Comparison of ENCODE assay signal across 25 mouse cellular contexts in genomic region chr1:131655601-131656000, GRCm38 (mm10). TPM values are rescaled to one million over a fixed set of nuclear protein-coding genes. Genes with fewer than 3 reads are reported as not detected.
DNase-seq lines count a peak whose midpoint lies in the region; ATAC-seq and TF ChIP-seq lines count a peak whose summit lies in the region.
"Had no signal": no experiment of that assay in that cellular context is flagged by ENCODE, and none has a peak within 500 bp of the region (broad histone marks: within the 10 kb centered on the region; RNA-seq: fewer than 3 reads in every experiment).

No protein-coding gene starts in this region.

- H3K27ac ChIP-seq in intestine, embryonic 14.5 days (ENCODE audit: low read depth), result no peak overlapping the region
- H3K27ac ChIP-seq in intestine, embryonic 15.5 days, result no peak overlapping the region
- no peak overlapping the region for H3K27ac ChIP-seq in stomach, postnatal 0 days (replicated peaks)
- no peak overlapping the region for H3K27ac ChIP-seq in hindbrain, embryonic 16.5 days (ENCODE audit: low read depth, low read length)
- H3K27ac ChIP-seq: embryonic facial prominence, embryonic 10.5 days; embryonic facial prominence, embryonic 12.5 days; forebrain, embryonic 13.5 days; forebrain, embryonic 15.5 days had no signal

- H3K36me3 ChIP-seq in intestine, embryonic 14.5 days (ENCODE audit: control insufficient read depth, insufficient read depth, low read length), result no peaks in the 10 kb centered on the region
- H3K36me3 ChIP-seq in intestine, embryonic 15.5 days, result no peaks in the 10 kb centered on the region
- peaks cover 62% of the 10 kb centered on the region for H3K36me3 ChIP-seq in G1E (replicated peaks)
- no peaks in the 10 kb centered on the region for H3K36me3 ChIP-seq in stomach, postnatal 0 days (ENCODE audit: control insufficient read depth, insufficient read depth, low read length)
- no peaks in the 10 kb centered on the region for H3K36me3 ChIP-seq in hindbrain, embryonic 16.5 days (ENCODE audit: control insufficient read depth, insufficient read depth, low read length)
- H3K36me3 ChIP-seq: embryonic facial prominence, embryonic 10.5 days; embryonic facial prominence, embryonic 12.5 days; forebrain, embryonic 15.5 days had no signal

- ATAC-seq in intestine, embryonic 14.5 days (replicated peaks; ENCODE audit: low FRiP score, low TSS enrichment, low read depth), result no peak
- no peak for ATAC-seq in intestine, embryonic 15.5 days
- ATAC-seq in G1E (ENCODE audit: extremely low read depth, insufficient number of reproducible peaks, low FRiP score, poor library complexity, severe bottlenecking), result no peak
- no peak for ATAC-seq in stomach, postnatal 0 days (ENCODE audit: low FRiP score, low TSS enrichment)
- no peak for ATAC-seq in hindbrain, embryonic 16.5 days
- ATAC-seq: activated CD4-positive, CD25-positive, alpha-beta regulatory T cell, adult 4 months; forebrain, embryonic 13.5 days; forebrain, embryonic 15.5 days; Patski had no signal

- no peak overlapping the region for H3K4me3 ChIP-seq in intestine, embryonic 14.5 days (ENCODE audit: low read depth, low read length)
- H3K4me3 ChIP-seq in intestine, embryonic 15.5 days (replicated peaks), result no peak overlapping the region
- H3K4me3 ChIP-seq in G1E (ENCODE audit: low read depth, low read length), result peak overlapping the region; percentile 10; the same call in 1 of the 2 replicates
- no peak overlapping the region for H3K4me3 ChIP-seq in stomach, postnatal 0 days (ENCODE audit: low read depth, low read length)
- no peak overlapping the region for H3K4me3 ChIP-seq in hindbrain, embryonic 16.5 days (ENCODE audit: low read length)
- H3K4me3 ChIP-seq: embryonic facial prominence, embryonic 10.5 days; embryonic facial prominence, embryonic 12.5 days; forebrain, embryonic 13.5 days; forebrain, embryonic 15.5 days had no signal

- no peaks in the 10 kb centered on the region for H3K27me3 ChIP-seq in intestine, embryonic 14.5 days (replicated peaks; ENCODE audit: control insufficient read depth, insufficient read depth, low read length)
- no peaks in the 10 kb centered on the region for H3K27me3 ChIP-seq in intestine, embryonic 15.5 days (replicated peaks)
- no peaks in the 10 kb centered on the region for H3K27me3 ChIP-seq in G1E (ENCODE audit: insufficient read depth, low read length)
- H3K27me3 ChIP-seq in stomach, postnatal 0 days (ENCODE audit: control insufficient read depth, insufficient read depth, low read length), result no peaks in the 10 kb centered on the region
- H3K27me3 ChIP-seq in hindbrain, embryonic 16.5 days (replicated peaks; ENCODE audit: control insufficient read depth, insufficient read depth, low read length), result no peaks in the 10 kb centered on the region
- H3K27me3 ChIP-seq: embryonic facial prominence, embryonic 12.5 days; forebrain, embryonic 13.5 days; forebrain, embryonic 15.5 days; Patski had no signal

- no peak for TF ChIP-seq CTCF in G1E (IDR thresholded peaks at IDR 0.05; ENCODE audit: low read depth, low read length)
- no peak for TF ChIP-seq CTCF in stomach, postnatal 0 days (IDR thresholded peaks at IDR 0.05; ENCODE audit: low read depth)

- H3K4me1 ChIP-seq in intestine, embryonic 14.5 days (replicated peaks; ENCODE audit: control insufficient read depth, insufficient read depth, low read length), result no peaks in the 10 kb centered on the region; the same call in 1 of the 2 replicates
- H3K4me1 ChIP-seq in intestine, embryonic 15.5 days (replicated peaks), result no peaks in the 10 kb centered on the region
- peaks cover 87% of the 10 kb centered on the region for H3K4me1 ChIP-seq in G1E (ENCODE audit: insufficient read depth, low read depth, low read length)
- no peaks in the 10 kb centered on the region for H3K4me1 ChIP-seq in stomach, postnatal 0 days (replicated peaks; ENCODE audit: control insufficient read depth, insufficient read depth)
- 0 out of 2 replicates have a peak, but pooled peaks cover 3% of the 10 kb centered on the region for H3K4me1 ChIP-seq in hindbrain, embryonic 16.5 days (ENCODE audit: control insufficient read depth, insufficient read depth, low read depth, low read length)
- H3K4me1 ChIP-seq: embryonic facial prominence, embryonic 12.5 days had no signal

- TF ChIP-seq EP300 in stomach, postnatal 0 days (optimal IDR thresholded peaks at IDR 0.05), result no peak

- DNase-seq in intestine, embryonic 14.5 days (ENCODE audit: low spot score), result peak; percentile 48
- peak; percentile 12 to 58 for DNase-seq in spleen, postnatal 4 days (ENCODE audit: low spot score in 2 of 2)
- DNase-seq in spleen, adult 12 weeks (ENCODE audit: low spot score), result no peak
- no peak for DNase-seq in G1E (ENCODE audit: low spot score)
- peak; percentile 13 for DNase-seq in stomach, postnatal 0 days (ENCODE audit: low spot score)
- DNase-seq: adrenal gland, adult 8-10 months; adrenal gland, postnatal 14 days; adrenal gland, postnatal 36 days; cerebellum, adult 11-12 months; cerebellum, adult 2 months; cerebellum, adult 9-10 months; cerebellum, postnatal 10 days; cerebellum, postnatal 25 days had no signal

- H3K9ac ChIP-seq in intestine, embryonic 14.5 days (ENCODE audit: low read length), result no peak overlapping the region
- no peak overlapping the region for H3K9ac ChIP-seq in intestine, embryonic 15.5 days
- H3K9ac ChIP-seq in stomach, postnatal 0 days (ENCODE audit: low read length), result no peak overlapping the region
- H3K9ac ChIP-seq in hindbrain, embryonic 16.5 days (ENCODE audit: low read depth, low read length), result no peak overlapping the region
- H3K9ac ChIP-seq: embryonic facial prominence, embryonic 12.5 days; forebrain, embryonic 13.5 days; forebrain, embryonic 15.5 days had no signal

- 81% methylated on average over 6 of the region's 6 CpGs for WGBS in intestine, embryonic 14.5 days
- WGBS in intestine, embryonic 15.5 days, result 75% methylated on average over 6 of the region's 6 CpGs
- 60% methylated on average over 6 of the region's 6 CpGs for WGBS in stomach, postnatal 0 days
- WGBS in hindbrain, embryonic 16.5 days, result 87% methylated on average over 6 of the region's 6 CpGs

- H3K9me3 ChIP-seq in intestine, embryonic 14.5 days (ENCODE audit: control insufficient read depth, low read length), result no peaks in the 10 kb centered on the region
- H3K9me3 ChIP-seq in intestine, embryonic 15.5 days, result no peaks in the 10 kb centered on the region
- no peaks in the 10 kb centered on the region for H3K9me3 ChIP-seq in G1E (replicated peaks)
- no peaks in the 10 kb centered on the region for H3K9me3 ChIP-seq in stomach, postnatal 0 days (ENCODE audit: control insufficient read depth, low read length)
- no peaks in the 10 kb centered on the region for H3K9me3 ChIP-seq in hindbrain, embryonic 16.5 days (ENCODE audit: control insufficient read depth, low read length)
- H3K9me3 ChIP-seq: embryonic facial prominence, embryonic 10.5 days; embryonic facial prominence, embryonic 12.5 days; forebrain, embryonic 13.5 days; forebrain, embryonic 15.5 days had no signal

- H3K4me2 ChIP-seq in intestine, embryonic 14.5 days (ENCODE audit: low read length), result no peak overlapping the region
- H3K4me2 ChIP-seq in intestine, embryonic 15.5 days (replicated peaks), result no peak overlapping the region
- no peak overlapping the region for H3K4me2 ChIP-seq in stomach, postnatal 0 days (replicated peaks; ENCODE audit: low read depth)
- no peak overlapping the region for H3K4me2 ChIP-seq in hindbrain, embryonic 16.5 days (ENCODE audit: low read length)
- H3K4me2 ChIP-seq: embryonic facial prominence, embryonic 12.5 days; forebrain, embryonic 13.5 days; forebrain, embryonic 15.5 days had no signal

RNA-seq across cellular contexts. Expression of gene Ctse, which starts 17.5 kb away (rescaled TPM):
- polyA plus RNA-seq in intestine, embryonic 14.5 days (2014; fragmentation: Nextera tagmentation; extraction: Ambion mirVana), result 0.38 and 1.0 TPM in 2 replicates
- polyA plus RNA-seq in intestine, embryonic 15.5 days (2015; fragmentation: Nextera tagmentation; extraction: Ambion mirVana), result 0.85 and 2.1 TPM in 2 replicates
- total RNA-seq in G1E (2014; fragmentation: Nextera tagmentation), result 1,974 and 2,087 TPM in 2 replicates
- total RNA-seq in G1E (2017), result 482 and 539 TPM in 2 replicates
- polyA plus RNA-seq in G1E (2012), result 163 and 246 TPM in 2 replicates
- 596 and 695 TPM in 2 replicates for polyA plus RNA-seq in stomach, postnatal 0 days (2015; fragmentation: Nextera tagmentation; extraction: Ambion mirVana)
- polyA plus RNA-seq in hindbrain, embryonic 16.5 days (2015; fragmentation: Nextera tagmentation; extraction: Ambion mirVana), result not detected in 2 replicates
- total RNA-seq: ES-E14 had no signal
- polyA plus RNA-seq: C2C12; cortical plate, adult 2 months; embryonic facial prominence, embryonic 10.5 days; forebrain, embryonic 13.5 days; forebrain, embryonic 15.5 days; Patski had no signal

RNA-seq across cellular contexts. Expression of gene Rab7b, which starts 32.9 kb away (rescaled TPM):
- polyA plus RNA-seq in intestine, embryonic 14.5 days (2014; fragmentation: Nextera tagmentation; extraction: Ambion mirVana), result 3.0 and 4.3 TPM in 2 replicates
- 4.2 and 5.0 TPM in 2 replicates for polyA plus RNA-seq in intestine, embryonic 15.5 days (2015; fragmentation: Nextera tagmentation; extraction: Ambion mirVana)
- total RNA-seq in G1E (2014; fragmentation: Nextera tagmentation) (not detected in 2 replicates), G1E (2017) (0.38 and 0.93 TPM in 2 replicates)
- 0.03 TPM in 1 of 2 replicates, not detected in the other for polyA plus RNA-seq in G1E (2012)
- polyA plus RNA-seq in stomach, postnatal 0 days (2015; fragmentation: Nextera tagmentation; extraction: Ambion mirVana), result 13.5 and 14.4 TPM in 2 replicates
- polyA plus RNA-seq in hindbrain, embryonic 16.5 days (2015; fragmentation: Nextera tagmentation; extraction: Ambion mirVana), result 1.1 and 1.2 TPM in 2 replicates
- polyA plus RNA-seq: activated CD4-positive, CD25-positive, alpha-beta regulatory T cell, adult 4 months had no signal

RNA-seq across cellular contexts. Expression of gene Avpr1b, which starts 56.6 kb away (rescaled TPM):
- polyA plus RNA-seq in intestine, embryonic 14.5 days (2014; fragmentation: Nextera tagmentation; extraction: Ambion mirVana), result 0.04 TPM in 1 of 2 replicates, not detected in the other
- polyA plus RNA-seq in intestine, embryonic 15.5 days (2015; fragmentation: Nextera tagmentation; extraction: Ambion mirVana), result not detected in 2 replicates
- total RNA-seq in G1E (2014; fragmentation: Nextera tagmentation) (not detected in 2 replicates), G1E (2017) (0.17 and 0.33 TPM in 2 replicates)
- not detected in 2 replicates for polyA plus RNA-seq in G1E (2012)
- 0.02 and 0.04 TPM in 2 replicates for polyA plus RNA-seq in stomach, postnatal 0 days (2015; fragmentation: Nextera tagmentation; extraction: Ambion mirVana)
- polyA plus RNA-seq in hindbrain, embryonic 16.5 days (2015; fragmentation: Nextera tagmentation; extraction: Ambion mirVana), result not detected in 2 replicates
- total RNA-seq: adrenal gland, adult 18-20 months; adrenal gland, adult 8-10 months; adrenal gland, postnatal 36 days; ES-E14 had no signal
- polyA plus RNA-seq: C2C12; cerebellum, adult 2 months; cortical plate, adult 2 months; embryonic facial prominence, embryonic 10.5 days; embryonic facial prominence, embryonic 12.5 days; forebrain, embryonic 13.5 days; forebrain, embryonic 15.5 days; Patski had no signal

Comparison
In these comparisons a context has a peak if more than half of its experiments do, and no peak if none do; other contexts are left out.
1. DNase-seq: peak in intestine, embryonic 14.5 days (single experiment), spleen, postnatal 4 days (2 of 2) and stomach, postnatal 0 days (single experiment); none in spleen, adult 12 weeks (single experiment) and G1E (single experiment).
2. RNA of gene Ctse, which starts 17.5 kb away (polyA plus RNA-seq): 596 to 695 TPM in stomach, postnatal 0 days and 163 to 246 TPM in G1E; 0.38 to 1.0 TPM in intestine, embryonic 14.5 days, 0.85 to 2.1 TPM in intestine, embryonic 15.5 days and not detected in hindbrain, embryonic 16.5 days; every median in the first group is over 10 times any median in the second.